In genomic region chr9:102201867-102202266, GRCm38 (mm10) we compare ENCODE assay signal across 17 mouse cellular contexts.
"Had no signal": no experiment of that assay in that cellular context is flagged by ENCODE, and none has a peak within 500 bp of the region (broad histone marks: within the 10 kb centered on the region; RNA-seq: fewer than 3 reads in every experiment).

No protein-coding gene starts in this region.

- H3K4me2 ChIP-seq: lung, embryonic 15.5 days; midbrain, embryonic 11.5 days; midbrain, embryonic 13.5 days; midbrain, embryonic 15.5 days; neural tube, embryonic 12.5 days; stomach, embryonic 15.5 days had no signal

- H3K4me1 ChIP-seq: lung, embryonic 15.5 days; megakaryocyte, embryonic 14.5 days; neural tube, embryonic 12.5 days; stomach, embryonic 15.5 days had no signal

- H3K9me3 ChIP-seq: lung, embryonic 15.5 days; midbrain, embryonic 13.5 days; midbrain, embryonic 15.5 days; neural tube, embryonic 12.5 days; stomach, embryonic 15.5 days had no signal

- ATAC-seq: lung, postnatal 0 days; midbrain, embryonic 13.5 days; midbrain, embryonic 15.5 days had no signal

- H3K27me3 ChIP-seq: lung, embryonic 15.5 days; megakaryocyte, embryonic 14.5 days; midbrain, embryonic 15.5 days; stomach, embryonic 15.5 days had no signal

- H3K36me3 ChIP-seq: lung, embryonic 15.5 days; midbrain, embryonic 13.5 days; midbrain, embryonic 15.5 days; neural tube, embryonic 12.5 days; stomach, embryonic 15.5 days had no signal

- H3K27ac ChIP-seq: lung, embryonic 15.5 days; macrophage; midbrain, embryonic 13.5 days; midbrain, embryonic 15.5 days; neural tube, embryonic 12.5 days; stomach, embryonic 15.5 days; stomach, postnatal 0 days had no signal

- DNase-seq: lung, adult 18-20 months; lung, postnatal 14 days; lung, postnatal 36 days; right cerebral cortex, postnatal 14 days; thymus, adult 2 months; thymus, postnatal 25 days; thymus, postnatal 4 days had no signal

- H3K4me3 ChIP-seq: lung, embryonic 15.5 days; megakaryocyte, embryonic 14.5 days; midbrain, embryonic 13.5 days; midbrain, embryonic 15.5 days; neural tube, embryonic 12.5 days; stomach, embryonic 15.5 days had no signal

- H3K9ac ChIP-seq: lung, embryonic 15.5 days; midbrain, embryonic 13.5 days; midbrain, embryonic 15.5 days; neural tube, embryonic 12.5 days; stomach, embryonic 15.5 days had no signal
